Mouse (Mus musculus) liver, embryonic 15.5 days (tissue): ENCODE results near the gene Dusp12. TPM values are rescaled to one million over a fixed set of nuclear protein-coding genes. Genes with fewer than 3 reads are reported as not detected.

Experiments used
- ATAC-seq: fragments of 200-750 bp; cut with Nextera tagmentation; 2 replicates; pipeline ENCODE4 v1.8.0; 2017; ENCODE audit warnings: moderate number of reproducible peaks, mild to moderate bottlenecking, moderate library complexity; ENCODE audit not compliant: insufficient read depth
- H3K27ac ChIP-seq: fragments of 300-500 bp; sonication (generic); replicated peaks from 2 replicates; pipeline ENCODE4 v1.5.1; 2015; ENCODE audit warnings: mild to moderate bottlenecking, inconsistent platforms
- H3K27me3 ChIP-seq: fragments of 300-500 bp; sonication (generic); 2 replicates; pipeline ENCODE4 v1.6.1; 2015; ENCODE audit warnings: mild to moderate bottlenecking, inconsistent platforms
- H3K36me3 ChIP-seq: fragments of 300-500 bp; sonication (generic); replicated peaks from 2 replicates; pipeline ENCODE4 v1.6.1; 2015; ENCODE audit warnings: moderate library complexity, mild to moderate bottlenecking, inconsistent platforms
- H3K4me1 ChIP-seq: fragments of 300-500 bp; sonication (generic); replicated peaks from 2 replicates; pipeline ENCODE4 v1.6.1; 2015; ENCODE audit warnings: inconsistent platforms
- H3K4me2 ChIP-seq: fragments of 300-500 bp; sonication (generic); 2 replicates; pipeline ENCODE4 v1.6.1; 2015; ENCODE audit warnings: moderate library complexity, mild to moderate bottlenecking, inconsistent platforms
- H3K4me3 ChIP-seq: fragments of 300-500 bp; sonication (generic); replicated peaks from 2 replicates; pipeline ENCODE4 v1.5.1; 2015; ENCODE audit warnings: mild to moderate bottlenecking, inconsistent platforms
- H3K9ac ChIP-seq: fragments of 300-500 bp; sonication (generic); 2 replicates; pipeline ENCODE4 v1.6.1; 2015; ENCODE audit warnings: moderate library complexity, mild to moderate bottlenecking, inconsistent platforms
- H3K9me3 ChIP-seq: fragments of 300-500 bp; sonication (generic); replicated peaks from 2 replicates; pipeline ENCODE4 v1.6.1; 2016; ENCODE audit warnings: inconsistent platforms
- WGBS: fragments of 180-500 bp; shearing (Covaris S2); methylation state at CpG from one replicate; pipeline ENCODE4 v1.1.7; 2015; ENCODE audit warnings: mixed read lengths; ENCODE audit not compliant: insufficient replicate concordance; 5-methylcytosine and 5-hydroxymethylcytosine counted together
- polyA plus RNA-seq: library from polyadenylated mRNA; unstranded; fragments of >200 nt; fragmentation: Nextera tagmentation; extraction: Ambion mirVana; gene quantifications from 2 replicates; pipeline ENCODE4 v1.2.1, GENCODE M21; 2015

Dusp12 gene
- polyA plus RNA-seq, 1 experiment from 2014 or later: 20.5 TPM

DNA sequence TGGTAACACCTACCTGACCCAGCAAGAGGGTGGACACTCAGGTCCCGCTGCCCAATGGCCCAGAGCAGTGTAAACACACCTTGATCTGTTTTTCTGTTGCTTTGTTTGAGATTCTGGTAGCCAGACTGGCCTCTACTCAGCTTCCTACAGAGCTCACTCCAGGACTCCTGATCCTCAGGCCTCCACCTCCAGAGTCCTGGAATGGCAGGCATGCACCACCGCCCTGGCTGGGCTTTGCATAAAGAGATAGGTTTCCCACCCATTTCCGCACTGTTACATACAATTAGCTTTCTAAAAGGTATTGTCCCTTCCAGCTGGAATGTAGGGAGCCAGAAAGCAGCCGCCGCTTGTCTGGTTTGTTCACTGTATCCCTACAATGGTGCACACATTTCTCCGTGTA is 13.9 kb downstream of the Dusp12 start:
- Histone ChIP-seq H3K9me3 (no peaks in the 10 kb centered on the region), H3K27ac (no peak overlapping the region), H3K27me3 (no peaks in the 10 kb centered on the region), H3K9ac (no peak overlapping the region), H3K4me3 (no peak overlapping the region), H3K36me3 (0 out of 2 replicates have a peak, but pooled peaks cover 16% of the 10 kb centered on the region), H3K4me2 (no peak overlapping the region), H3K4me1 (peaks cover 20% of the 10 kb centered on the region)
- WGBS: 80% methylated on average over 6 of the region's 6 CpGs
- ATAC-seq: no peak

DNA sequence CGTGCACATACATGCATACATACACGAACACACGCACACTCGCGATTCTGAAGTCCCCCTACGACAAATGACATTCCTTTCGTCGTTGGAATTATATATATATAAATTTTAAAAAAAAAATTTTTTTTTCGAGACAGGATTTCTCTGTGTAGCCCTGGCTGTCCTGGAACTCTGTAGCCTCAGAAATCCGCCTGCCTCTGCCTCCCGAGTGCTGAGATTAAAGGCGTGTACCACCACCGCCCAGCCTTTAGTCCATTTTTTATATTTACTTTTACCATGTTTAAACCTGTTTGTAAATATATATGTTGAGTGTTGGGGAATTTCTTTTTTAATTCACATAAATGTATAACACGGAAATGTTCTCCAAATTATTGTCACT is 16.4 kb downstream of the Dusp12 start:
- Histone ChIP-seq H3K27ac (peak overlapping the region; percentile 92; the same call in 1 of the 2 replicates), H3K4me3 (peak overlapping the region; percentile 83), H3K27me3 (no peaks in the 10 kb centered on the region), H3K9ac (peak overlapping the region; percentile 43), H3K4me2 (peak overlapping the region; percentile 77), H3K4me1 (peaks cover 32% of the 10 kb centered on the region), H3K9me3 (no peaks in the 10 kb centered on the region), H3K36me3 (0 out of 2 replicates have a peak, but pooled peaks cover 6% of the 10 kb centered on the region)
- 11% methylated on average over 14 of the region's 14 CpGs for WGBS
- ATAC-seq: no peak

DNA sequence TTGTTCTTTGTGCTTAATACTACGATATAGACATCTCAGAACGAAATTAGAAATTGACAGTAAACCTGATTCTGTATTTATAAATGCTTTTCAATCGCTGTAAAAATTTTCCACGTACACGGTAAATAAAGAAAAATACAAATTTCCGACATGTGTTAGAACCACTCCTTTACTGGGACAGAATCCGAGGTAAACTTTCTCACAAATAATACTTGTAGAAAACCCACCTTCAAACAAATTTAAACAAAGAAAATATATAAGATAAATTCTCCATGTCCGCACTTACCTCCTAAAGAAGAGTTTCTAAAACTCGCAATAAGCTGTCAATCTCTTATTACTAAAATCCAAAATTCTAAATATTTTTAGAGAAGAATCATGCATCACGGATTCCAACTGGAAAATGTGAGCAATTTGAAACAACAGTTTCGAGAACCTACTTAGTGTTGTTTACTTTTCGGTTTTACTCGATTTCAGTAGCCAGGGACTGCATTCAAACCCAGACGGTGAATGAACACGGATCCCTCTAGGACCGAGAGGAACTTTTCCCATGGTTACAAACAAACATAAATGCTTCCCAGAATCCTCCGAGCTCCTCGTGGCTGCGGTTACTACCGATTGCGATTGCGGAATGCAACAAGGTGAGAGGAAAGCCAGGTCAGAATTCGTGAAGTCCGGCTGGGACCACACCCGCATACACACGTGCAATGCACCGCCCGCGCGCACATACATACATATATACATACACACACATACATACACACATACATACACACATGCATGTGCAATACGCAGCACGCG is 17.0 kb downstream of the Dusp12 start:
- ATAC-seq: peak; percentile 68
- peaks cover 38% of the 10 kb centered on the region for H3K4me1 ChIP-seq
- peak overlapping the region; percentile 92 for H3K9ac ChIP-seq
- no peaks in the 10 kb centered on the region for H3K27me3 ChIP-seq
- H3K4me3 ChIP-seq: peak overlapping the region; percentile 83
- H3K9me3 ChIP-seq: no peaks in the 10 kb centered on the region
- H3K36me3 ChIP-seq: 0 out of 2 replicates have a peak, but pooled peaks cover 6% of the 10 kb centered on the region
- peak overlapping the region; percentile 77 for H3K4me2 ChIP-seq
- under 1% methylated on average over 33 of the region's 33 CpGs for WGBS
- peak overlapping the region; percentile 92 for H3K27ac ChIP-seq

GRCm38 (mm10) chr1:170867691-170868105 is 17.6 kb downstream of the Dusp12 start, which contains the start of gene Atf6:
Gene Atf6, minus strand, starts transcription at chr1:170867771.
- Histone ChIP-seq H3K9ac (peak within 1 kb of the TSS; percentile 92), H3K4me3 (peak within 1 kb of the TSS; percentile 83), H3K27me3 (no peaks in the 10 kb centered on the region), H3K36me3 (0 out of 2 replicates have a peak, but pooled peaks cover 6% of the 10 kb centered on the region), H3K27ac (peak within 1 kb of the TSS; percentile 92), H3K4me2 (peak within 1 kb of the TSS; percentile 77), H3K9me3 (no peaks in the 10 kb centered on the region), H3K4me1 (peaks cover 44% of the 10 kb centered on the region)
- peak; percentile 79 for ATAC-seq
- 0% methylated on average over 25 of the region's 25 CpGs for WGBS

GRCm38 (mm10) chr1:170866992-170867690 is 18.2 kb downstream of the Dusp12 start:
- ATAC-seq: peak; percentile 60
- H3K4me2 ChIP-seq: peak overlapping the region; percentile 77
- no peaks in the 10 kb centered on the region for H3K27me3 ChIP-seq
- H3K4me3 ChIP-seq: peak overlapping the region; percentile 83
- 0 out of 2 replicates have a peak, but pooled peaks cover under 1% of the 10 kb centered on the region for H3K36me3 ChIP-seq
- H3K27ac ChIP-seq: peak overlapping the region; percentile 92
- peak overlapping the region; percentile 92 for H3K9ac ChIP-seq
- no peaks in the 10 kb centered on the region for H3K9me3 ChIP-seq
- WGBS: 3% methylated on average over 30 of the region's 30 CpGs
- peaks cover 50% of the 10 kb centered on the region for H3K4me1 ChIP-seq

- 44% methylated on average over 5 of the region's 5 CpGs for WGBS
- peaks cover 63% of the 10 kb centered on the region for H3K4me1 ChIP-seq
- H3K27ac ChIP-seq: no peak overlapping the region
- H3K9ac ChIP-seq: no peak overlapping the region
- ATAC-seq: no peak
- H3K9me3 ChIP-seq: no peaks in the 10 kb centered on the region
- H3K36me3 ChIP-seq: no peaks in the 10 kb centered on the region
- H3K4me2 ChIP-seq: peak overlapping the region; percentile 9; the same call in 1 of the 2 replicates
- H3K27me3 ChIP-seq: no peaks in the 10 kb centered on the region
- H3K4me3 ChIP-seq: no peak overlapping the region
Observed at GRCm38 (mm10) chr1:170865406-170865805, 19.9 kb downstream of the Dusp12 start.

DNA sequence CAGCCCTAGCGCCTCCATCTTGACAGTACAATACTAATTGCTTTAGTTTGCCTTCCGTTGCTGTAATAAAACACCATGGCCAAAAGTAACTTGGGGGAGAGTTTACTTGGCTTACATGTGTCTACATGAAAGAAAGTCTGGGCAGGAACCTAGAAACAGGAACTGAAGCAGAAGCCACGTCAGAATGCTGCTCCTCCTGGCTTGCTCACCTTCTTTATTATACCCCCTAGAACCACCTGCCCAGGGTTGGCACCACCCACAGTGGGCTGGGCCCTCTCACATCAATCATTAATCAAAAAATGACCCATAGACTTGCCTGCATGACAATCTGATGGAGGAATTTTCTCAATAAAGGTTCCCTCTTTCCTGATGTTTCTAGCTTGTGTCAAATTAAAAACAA is 20.6 kb downstream of the Dusp12 start:
- no peaks in the 10 kb centered on the region for H3K9me3 ChIP-seq
- H3K9ac ChIP-seq: no peak overlapping the region
- H3K36me3 ChIP-seq: no peaks in the 10 kb centered on the region
- WGBS: 62% methylated on average over 3 of the region's 3 CpGs
- ATAC-seq: no peak
- no peak overlapping the region for H3K4me2 ChIP-seq
- H3K4me3 ChIP-seq: no peak overlapping the region
- H3K27me3 ChIP-seq: no peaks in the 10 kb centered on the region
- no peak overlapping the region for H3K27ac ChIP-seq
- H3K4me1 ChIP-seq: peaks cover 64% of the 10 kb centered on the region

DNA sequence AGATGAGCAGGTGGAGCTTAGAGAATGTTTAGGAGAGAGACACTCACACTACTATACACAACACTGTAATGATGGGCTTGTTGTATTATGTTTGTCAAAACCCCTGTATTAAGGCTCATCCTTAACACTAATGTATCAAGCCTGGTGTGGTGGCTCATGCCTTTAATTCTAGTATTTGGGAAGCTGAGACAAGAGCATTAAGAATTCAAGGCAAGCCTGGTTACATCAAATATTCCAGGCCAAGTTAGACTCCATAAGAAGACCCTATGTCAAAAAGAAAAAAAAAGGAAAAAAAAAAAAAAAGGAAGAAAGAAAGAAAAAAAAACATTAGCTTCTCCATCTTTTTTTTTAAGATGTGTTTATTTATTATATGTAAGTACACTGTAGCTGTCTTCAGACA is 21.1 kb downstream of the Dusp12 start:
- no peaks in the 10 kb centered on the region for H3K27me3 ChIP-seq
- no peak overlapping the region for H3K9ac ChIP-seq
- no peak overlapping the region for H3K4me3 ChIP-seq
- H3K36me3 ChIP-seq: no peaks in the 10 kb centered on the region
- H3K9me3 ChIP-seq: no peaks in the 10 kb centered on the region
- no peak overlapping the region for H3K4me2 ChIP-seq
- ATAC-seq: no peak
- peaks cover 68% of the 10 kb centered on the region for H3K4me1 ChIP-seq
- H3K27ac ChIP-seq: no peak overlapping the region

GRCm38 (mm10) chr1:170863033-170863432 is 22.3 kb downstream of the Dusp12 start:
- H3K4me1 ChIP-seq: peaks cover 67% of the 10 kb centered on the region
- H3K36me3 ChIP-seq: no peaks in the 10 kb centered on the region
- H3K4me3 ChIP-seq: no peak overlapping the region
- H3K9ac ChIP-seq: no peak overlapping the region
- ATAC-seq: no peak
- 7% methylated on average over 4 of the region's 4 CpGs for WGBS
- peak overlapping the region; percentile 33; the same call in 1 of the 2 replicates for H3K4me2 ChIP-seq
- no peaks in the 10 kb centered on the region for H3K27me3 ChIP-seq
- H3K27ac ChIP-seq: no peak overlapping the region
- no peaks in the 10 kb centered on the region for H3K9me3 ChIP-seq

DNA sequence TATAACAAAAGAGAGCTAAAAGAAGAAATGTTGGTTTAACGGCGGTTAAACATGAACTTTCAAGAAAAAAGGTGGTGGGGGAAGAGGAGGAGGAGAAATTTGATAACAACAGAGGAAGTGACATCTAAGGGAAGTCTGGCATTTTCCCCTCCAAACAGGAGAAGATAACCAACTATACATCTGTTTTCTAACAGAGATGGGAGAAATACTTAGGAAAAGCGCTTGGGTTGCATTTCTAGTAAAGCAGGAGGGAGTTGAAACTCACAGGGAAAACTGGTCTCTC is 23.0 kb downstream of the Dusp12 start:
- peaks cover 73% of the 10 kb centered on the region for H3K4me1 ChIP-seq
- peak overlapping the region; percentile 33; the same call in 1 of the 2 replicates for H3K4me2 ChIP-seq
- 30% methylated on average over 3 of the region's 3 CpGs for WGBS
- H3K36me3 ChIP-seq: no peaks in the 10 kb centered on the region
- ATAC-seq: no peak
- H3K9ac ChIP-seq: no peak overlapping the region
- H3K4me3 ChIP-seq: no peak overlapping the region
- H3K9me3 ChIP-seq: no peaks in the 10 kb centered on the region
- no peak overlapping the region; the same call in 1 of the 2 replicates for H3K27ac ChIP-seq
- no peaks in the 10 kb centered on the region for H3K27me3 ChIP-seq

GRCm38 (mm10) chr1:170861671-170862434 is 23.5 kb downstream of the Dusp12 start:
- Histone ChIP-seq H3K9ac (no peak overlapping the region), H3K36me3 (no peaks in the 10 kb centered on the region), H3K4me1 (peaks cover 77% of the 10 kb centered on the region), H3K4me3 (no peak overlapping the region), H3K4me2 (peak overlapping the region; percentile 33; the same call in 1 of the 2 replicates), H3K27ac (peak overlapping the region; percentile 4; the same call in 1 of the 2 replicates), H3K27me3 (no peaks in the 10 kb centered on the region), H3K9me3 (no peaks in the 10 kb centered on the region)
- no peak for ATAC-seq
- 61% methylated on average over 13 of the region's 13 CpGs for WGBS
